8 mouse cellular contexts compared by ENCODE assay signal in genomic region chr11:62550227-62550685, GRCm38 (mm10). TPM values are rescaled to one million over a fixed set of nuclear protein-coding genes. Genes with fewer than 3 reads are reported as not detected.
DNase-seq lines count a peak whose midpoint lies in the region; ATAC-seq and TF ChIP-seq lines count a peak whose summit lies in the region.

No protein-coding gene starts in this region.

- H3K36me3 ChIP-seq in embryonic facial prominence, embryonic 14.5 days (ENCODE audit: control insufficient read depth, insufficient read depth, low read length) = peaks cover 24% of the 10 kb centered on the region
- peaks cover 18% of the 10 kb centered on the region for H3K36me3 ChIP-seq in heart, postnatal 0 days (replicated peaks; ENCODE audit: control insufficient read depth, insufficient read depth, low read length)
- H3K36me3 ChIP-seq in liver, embryonic 16.5 days (ENCODE audit: control insufficient read depth, insufficient read depth) = peaks cover 23% of the 10 kb centered on the region
- peaks cover 23% of the 10 kb centered on the region for H3K36me3 ChIP-seq in neural tube, embryonic 13.5 days

- under 1% methylated on average over 11 of the region's 11 CpGs for WGBS in embryonic facial prominence, embryonic 14.5 days
- under 1% methylated on average over 11 of the region's 11 CpGs for WGBS in heart, postnatal 0 days
- WGBS in liver, embryonic 16.5 days (ENCODE audit: insufficient replicate concordance) = 1% methylated on average over 11 of the region's 11 CpGs
- 1% methylated on average over 11 of the region's 11 CpGs for WGBS in neural tube, embryonic 13.5 days

- no peaks in the 10 kb centered on the region for H3K9me3 ChIP-seq in embryonic facial prominence, embryonic 14.5 days (ENCODE audit: control insufficient read depth, low read length)
- no peaks in the 10 kb centered on the region for H3K9me3 ChIP-seq in heart, postnatal 0 days (replicated peaks; ENCODE audit: control insufficient read depth, low read length)
- no peaks in the 10 kb centered on the region for H3K9me3 ChIP-seq in liver, embryonic 16.5 days (replicated peaks; ENCODE audit: control insufficient read depth, low read length)
- H3K9me3 ChIP-seq in neural tube, embryonic 13.5 days = no peaks in the 10 kb centered on the region

- H3K4me2 ChIP-seq in embryonic facial prominence, embryonic 14.5 days (ENCODE audit: low read depth, low read length) = peak overlapping the region; percentile 86
- peak overlapping the region; percentile 94 for H3K4me2 ChIP-seq in heart, postnatal 0 days (ENCODE audit: low read depth, low read length)
- H3K4me2 ChIP-seq in liver, embryonic 16.5 days (ENCODE audit: low read depth, low read length) = peak overlapping the region; percentile 93
- H3K4me2 ChIP-seq in neural tube, embryonic 13.5 days = peak overlapping the region; percentile 83

- peak; percentile 28; the same call in 1 of the 2 replicates for TF ChIP-seq EP300 in heart, postnatal 0 days (IDR thresholded peaks at IDR 0.05; ENCODE audit: low read depth)

- H3K27me3 ChIP-seq in embryonic facial prominence, embryonic 14.5 days (replicated peaks; ENCODE audit: control insufficient read depth, insufficient read depth, low read length) = no peaks in the 10 kb centered on the region
- H3K27me3 ChIP-seq in heart, postnatal 0 days (ENCODE audit: control insufficient read depth, insufficient read depth, low read length) = no peaks in the 10 kb centered on the region
- H3K27me3 ChIP-seq in liver, embryonic 16.5 days (ENCODE audit: control insufficient read depth, insufficient read depth, low read depth, low read length) = no peaks in the 10 kb centered on the region
- H3K27me3 ChIP-seq in neural tube, embryonic 13.5 days = no peaks in the 10 kb centered on the region

- no peak for TF ChIP-seq CTCF in heart, postnatal 0 days (IDR thresholded peaks at IDR 0.05; ENCODE audit: low read depth)

- peak overlapping the region; percentile 99 for H3K27ac ChIP-seq in embryonic facial prominence, embryonic 14.5 days (replicated peaks; ENCODE audit: low read depth, low read length)
- peak overlapping the region; percentile 99 for H3K27ac ChIP-seq in heart, postnatal 0 days (ENCODE audit: low read depth)
- peak overlapping the region; percentile 97 for H3K27ac ChIP-seq in liver, embryonic 16.5 days (ENCODE audit: low read length)
- H3K27ac ChIP-seq in neural tube, embryonic 13.5 days (replicated peaks) = peak overlapping the region; percentile 99

- H3K4me3 ChIP-seq in embryonic facial prominence, embryonic 14.5 days (ENCODE audit: low read depth, low read length) = peak overlapping the region; percentile 76
- peak overlapping the region; percentile 77 for H3K4me3 ChIP-seq in heart, postnatal 0 days (ENCODE audit: low read depth, low read length)
- peak overlapping the region; percentile 78 for H3K4me3 ChIP-seq in liver, embryonic 16.5 days (ENCODE audit: low read depth, low read length)
- H3K4me3 ChIP-seq in neural tube, embryonic 13.5 days = peak overlapping the region; percentile 65

- H3K4me1 ChIP-seq in embryonic facial prominence, embryonic 14.5 days (ENCODE audit: control insufficient read depth, insufficient read depth, low read length) = peaks cover 18% of the 10 kb centered on the region
- peaks cover 26% of the 10 kb centered on the region for H3K4me1 ChIP-seq in heart, postnatal 0 days (ENCODE audit: control insufficient read depth, insufficient read depth)
- peaks cover 28% of the 10 kb centered on the region for H3K4me1 ChIP-seq in liver, embryonic 16.5 days (ENCODE audit: control insufficient read depth, low read depth, low read length)
- peaks cover 40% of the 10 kb centered on the region for H3K4me1 ChIP-seq in neural tube, embryonic 13.5 days (replicated peaks)

- peak; percentile 11; the same call in 1 of the 2 replicates for ATAC-seq in embryonic facial prominence, embryonic 14.5 days (ENCODE audit: low read depth)
- peak; percentile 16 for ATAC-seq in heart, postnatal 0 days (ENCODE audit: insufficient read depth, low read depth)
- ATAC-seq in liver, embryonic 16.5 days (ENCODE audit: low read depth) = peak; percentile 70
- ATAC-seq in neural tube, embryonic 13.5 days (ENCODE audit: low read depth) = peak; percentile 45

- peak overlapping the region; percentile 97 for H3K9ac ChIP-seq in embryonic facial prominence, embryonic 14.5 days (ENCODE audit: low read depth, low read length)
- H3K9ac ChIP-seq in heart, postnatal 0 days (replicated peaks; ENCODE audit: low read depth, low read length) = peak overlapping the region; percentile 92
- peak overlapping the region; percentile 90 for H3K9ac ChIP-seq in liver, embryonic 16.5 days (ENCODE audit: low read depth, low read length)
- peak overlapping the region; percentile 95 for H3K9ac ChIP-seq in neural tube, embryonic 13.5 days

- DNase-seq in CD4-positive helper T cell, adult 2 months (ENCODE audit: low read depth, low spot score) = peak; percentile 82
- DNase-seq in adrenal gland, postnatal 14 days = peak; percentile 58
- DNase-seq in embryonic facial prominence, embryonic 14.5 days (ENCODE audit: low spot score) = peak; percentile 90
- DNase-seq in heart, postnatal 0 days (ENCODE audit: low spot score) = peak; percentile 73
- peak; percentile 54 to 70 for DNase-seq in kidney, postnatal 4 days
- DNase-seq in thymus, postnatal 10 days (ENCODE audit: low spot score in 2 of 2) = peak; percentile 32 to 40

RNA-seq across cellular contexts. Expression of gene Ubb, which starts 0.7 kb away (rescaled TPM):
- total RNA-seq in adrenal gland, postnatal 14 days (2021) = 1,185 and 1,189 TPM in 2 replicates
- polyA plus RNA-seq in embryonic facial prominence, embryonic 14.5 days (2014; fragmentation: Nextera tagmentation; extraction: Ambion mirVana) = 3,072 and 3,339 TPM in 2 replicates
- 704 and 828 TPM in 2 replicates for total RNA-seq in heart, postnatal 0 days (2014; rRNA removed; ENCODE audit: low replicate concordance)
- 1,871 and 2,053 TPM in 2 replicates for polyA plus RNA-seq in heart, postnatal 0 days (2015; fragmentation: Nextera tagmentation; extraction: Ambion mirVana)
- 1,628 and 1,645 TPM in 2 replicates for polyA plus RNA-seq in liver, embryonic 16.5 days (2015; fragmentation: Nextera tagmentation; extraction: Ambion mirVana)
- polyA plus RNA-seq in neural tube, embryonic 13.5 days (2015; fragmentation: Nextera tagmentation; extraction: Ambion mirVana) = 4,310 and 4,558 TPM in 2 replicates

RNA-seq across cellular contexts. Expression of gene Cenpv, which starts 11.2 kb away (rescaled TPM):
- total RNA-seq in adrenal gland, postnatal 14 days (2021) = 40.5 and 50.7 TPM in 2 replicates
- 26.0 and 27.5 TPM in 2 replicates for polyA plus RNA-seq in embryonic facial prominence, embryonic 14.5 days (2014; fragmentation: Nextera tagmentation; extraction: Ambion mirVana)
- total RNA-seq in heart, postnatal 0 days (2014; rRNA removed; ENCODE audit: low replicate concordance) = 19.1 and 111 TPM in 2 replicates
- polyA plus RNA-seq in heart, postnatal 0 days (2015; fragmentation: Nextera tagmentation; extraction: Ambion mirVana) = 13.1 and 14.6 TPM in 2 replicates
- 4.5 and 7.2 TPM in 2 replicates for polyA plus RNA-seq in liver, embryonic 16.5 days (2015; fragmentation: Nextera tagmentation; extraction: Ambion mirVana)
- polyA plus RNA-seq in neural tube, embryonic 13.5 days (2015; fragmentation: Nextera tagmentation; extraction: Ambion mirVana) = 52.2 and 62.6 TPM in 2 replicates

RNA-seq across cellular contexts. Expression of gene Trpv2, which starts 24.0 kb away (rescaled TPM):
- total RNA-seq in adrenal gland, postnatal 14 days (2021) = 3.8 and 5.1 TPM in 2 replicates
- 5.3 and 6.4 TPM in 2 replicates for polyA plus RNA-seq in embryonic facial prominence, embryonic 14.5 days (2014; fragmentation: Nextera tagmentation; extraction: Ambion mirVana)
- total RNA-seq in heart, postnatal 0 days (2014; rRNA removed; ENCODE audit: low replicate concordance) = 6.4 and 7.7 TPM in 2 replicates
- polyA plus RNA-seq in heart, postnatal 0 days (2015; fragmentation: Nextera tagmentation; extraction: Ambion mirVana) = 2.6 and 3.0 TPM in 2 replicates
- 5.0 and 5.7 TPM in 2 replicates for polyA plus RNA-seq in liver, embryonic 16.5 days (2015; fragmentation: Nextera tagmentation; extraction: Ambion mirVana)
- polyA plus RNA-seq in neural tube, embryonic 13.5 days (2015; fragmentation: Nextera tagmentation; extraction: Ambion mirVana) = 23.1 and 25.0 TPM in 2 replicates

Comparison
In these comparisons a context has a peak if more than half of its experiments do, and no peak if none do; other contexts are left out.
1. Peak in every context shown above with its lines: DNase-seq, ATAC-seq, H3K4me3 ChIP-seq and H3K27ac ChIP-seq.
2. DNase-seq: peak in every context shown above with its lines; median percentile 90 in embryonic facial prominence, embryonic 14.5 days; 82 in CD4-positive helper T cell, adult 2 months; 73 in heart, postnatal 0 days; 62 in kidney, postnatal 4 days; 58 in adrenal gland, postnatal 14 days; 36 in thymus, postnatal 10 days.
3. ATAC-seq: peak in every context shown above with its lines; median percentile 70 in liver, embryonic 16.5 days; 45 in neural tube, embryonic 13.5 days; 16 in heart, postnatal 0 days; 11 in embryonic facial prominence, embryonic 14.5 days.